Mouse (Mus musculus) liver, postnatal 0 days (tissue): ENCODE results near the gene Ccdc40. TPM values are rescaled to one million over a fixed set of nuclear protein-coding genes. Genes with fewer than 3 reads are reported as not detected.
A peak's percentile ranks its signal among the peaks of the same experiment; 100 is the strongest.

ENCODE experiments used
- ATAC-seq: fragments of 200-750 bp; cut with Nextera tagmentation; 2 replicates; pipeline ENCODE4 v1.8.0; 2017; ENCODE audit warnings: mild to moderate bottlenecking, moderate library complexity
- DNase-seq: peaks from one replicate; pipeline ENCODE4 v3.0.0-alpha.2; 2016
- H3K27ac ChIP-seq: fragments of 300-500 bp; sonication (generic); 2 replicates; pipeline ENCODE4 v1.5.1; 2014; ENCODE audit warnings: antibody characterized with exemption, moderate library complexity, mild to moderate bottlenecking, low read depth
- H3K27me3 ChIP-seq: fragments of 300-500 bp; sonication (generic); 2 replicates; pipeline ENCODE4 v1.6.1; 2014; ENCODE audit warnings: low read length, control low read depth, mixed read lengths; ENCODE audit not compliant: insufficient read depth
- H3K36me3 ChIP-seq: fragments of 300-500 bp; sonication (generic); replicated peaks from 2 replicates; pipeline ENCODE4 v1.6.1; 2014; ENCODE audit warnings: mild to moderate bottlenecking, control low read depth, low read length, moderate library complexity, mixed read lengths; ENCODE audit not compliant: insufficient read depth
- H3K4me1 ChIP-seq: fragments of 300-500 bp; sonication (generic); 2 replicates; pipeline ENCODE4 v1.6.1; 2014; ENCODE audit warnings: antibody characterized with exemption, mild to moderate bottlenecking, control low read depth; ENCODE audit not compliant: insufficient read depth
- H3K4me2 ChIP-seq: fragments of 300-500 bp; sonication (generic); 2 replicates; pipeline ENCODE4 v1.6.1; 2014; ENCODE audit warnings: low read depth, mild to moderate bottlenecking, low read length, moderate library complexity, mixed read lengths
- H3K4me3 ChIP-seq: fragments of 300-500 bp; sonication (generic); 2 replicates; pipeline ENCODE4 v1.5.1; 2014; ENCODE audit warnings: low read depth, low read length
- H3K9ac ChIP-seq: fragments of 300-500 bp; sonication (generic); replicated peaks from 2 replicates; pipeline ENCODE4 v1.6.1; 2014; ENCODE audit warnings: mild to moderate bottlenecking, moderate library complexity
- H3K9me3 ChIP-seq: fragments of 300-500 bp; sonication (generic); 2 replicates; pipeline ENCODE4 v1.6.1; 2016; ENCODE audit warnings: mild to moderate bottlenecking, control low read depth, low read length, mixed read lengths
- CTCF ChIP-seq: sonication (generic); IDR thresholded peaks from 2 replicates; pipeline ENCODE4 v1.5.1; 2016; ENCODE audit warnings: antibody characterized with exemption, low read depth
- EP300 ChIP-seq: IDR thresholded peaks from 2 replicates; pipeline ENCODE4 v1.6.1; 2016; ENCODE audit warnings: antibody characterized with exemption, low read depth, mild to moderate bottlenecking
- WGBS: fragments of 180-500 bp; shearing (Covaris S2); extraction: QIAGEN DNeasy Blood & Tissue Kit; methylation state at CpG from one replicate; pipeline ENCODE4 v1.1.7; 2014; ENCODE audit not compliant: insufficient replicate concordance; 5-methylcytosine and 5-hydroxymethylcytosine counted together
- polyA plus RNA-seq: library from polyadenylated mRNA; unstranded; fragments of >200 nt; fragmentation: Nextera tagmentation; extraction: Ambion mirVana; gene quantifications from 2 replicates; pipeline ENCODE4 v1.2.1, GENCODE M21; 2015

Ccdc40 gene
- polyA plus RNA-seq, 1 experiment from 2014 or later, result 0.95 TPM

DNA sequence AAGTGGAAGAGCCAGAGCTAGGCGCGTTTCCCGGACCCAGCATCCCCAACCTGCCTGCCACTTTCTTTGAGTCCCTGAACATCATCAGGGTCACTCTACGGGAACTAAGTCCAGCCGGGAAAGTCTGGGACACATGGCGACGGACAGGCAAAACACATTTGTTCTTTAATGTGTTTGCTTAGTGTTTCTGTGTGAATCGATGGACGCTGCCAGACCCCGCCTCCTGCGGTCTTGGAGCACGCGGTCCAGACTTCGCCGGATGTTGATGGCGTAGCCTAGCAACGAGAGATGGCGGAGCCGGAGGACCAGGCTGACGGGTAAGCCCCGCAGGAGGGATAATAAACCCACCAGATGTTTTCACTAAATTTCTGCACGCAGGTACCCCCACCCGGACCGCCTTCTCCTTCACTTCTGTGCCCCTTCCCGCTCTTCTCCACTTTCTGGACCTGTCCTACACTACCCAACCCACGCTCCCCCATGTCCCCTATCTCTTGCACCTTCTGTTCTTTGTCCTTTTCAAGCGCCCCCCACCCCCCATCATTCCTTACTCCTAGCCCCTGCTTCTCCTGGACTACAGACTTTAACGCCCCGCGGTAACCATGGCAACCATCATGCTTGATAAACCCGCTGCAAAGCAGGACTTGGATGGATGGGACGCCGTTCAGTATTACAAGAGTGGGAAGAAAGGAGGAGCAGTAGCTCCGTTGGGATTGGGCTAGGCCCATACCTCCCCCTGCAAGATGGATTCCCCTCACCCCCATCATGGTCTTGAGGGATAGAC lies 664 bp downstream of the Ccdc40 start:
- no peaks in the 10 kb centered on the region for H3K9me3 ChIP-seq
- peak overlapping the region; percentile 70 for H3K9ac ChIP-seq
- H3K4me3 ChIP-seq, result peak overlapping the region; percentile 65
- peaks cover 27% of the 10 kb centered on the region for H3K27me3 ChIP-seq
- 5% methylated on average over 34 of the region's 34 CpGs for WGBS
- TF ChIP-seq CTCF (no peak), EP300 (no peak)
- ATAC-seq, result peak; percentile 87
- peak; percentile 73 for DNase-seq
- peak overlapping the region; percentile 80 for H3K27ac ChIP-seq
- no peaks in the 10 kb centered on the region for H3K36me3 ChIP-seq
- peak overlapping the region; percentile 86 for H3K4me2 ChIP-seq
- peaks cover 15% of the 10 kb centered on the region for H3K4me1 ChIP-seq

DNA sequence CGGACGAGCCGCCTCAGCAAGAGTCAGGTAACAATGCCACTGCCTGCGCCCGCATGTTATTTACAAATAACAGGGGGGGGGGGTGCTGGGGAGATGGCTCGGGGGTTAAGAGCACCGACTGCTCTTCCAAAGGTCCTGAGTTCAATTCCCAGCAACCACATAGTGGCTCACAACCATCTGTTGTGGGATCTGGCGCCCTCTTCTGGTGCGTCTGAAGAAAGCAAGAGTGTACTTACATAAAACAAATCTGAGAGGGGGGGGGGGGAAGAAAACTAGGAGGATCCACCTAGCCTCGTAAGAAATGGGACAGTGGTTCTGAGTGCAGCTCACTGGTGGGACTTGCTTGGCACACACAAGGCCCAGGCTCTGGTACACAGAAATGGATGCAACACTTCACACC lies 6.4 kb downstream of the Ccdc40 start:
- Histone ChIP-seq H3K9ac (no peak overlapping the region), H3K36me3 (no peaks in the 10 kb centered on the region), H3K27ac (no peak overlapping the region), H3K27me3 (peaks cover 6% of the 10 kb centered on the region; the same call in 1 of the 2 replicates), H3K4me1 (peaks cover 12% of the 10 kb centered on the region), H3K4me2 (no peak overlapping the region), H3K9me3 (no peaks in the 10 kb centered on the region), H3K4me3 (no peak overlapping the region)
- WGBS, result 81% methylated on average over 10 of the region's 10 CpGs
- DNase-seq, result no peak
- no peak for ATAC-seq
- TF ChIP-seq CTCF, result no peak
- TF ChIP-seq EP300, result no peak

DNA sequence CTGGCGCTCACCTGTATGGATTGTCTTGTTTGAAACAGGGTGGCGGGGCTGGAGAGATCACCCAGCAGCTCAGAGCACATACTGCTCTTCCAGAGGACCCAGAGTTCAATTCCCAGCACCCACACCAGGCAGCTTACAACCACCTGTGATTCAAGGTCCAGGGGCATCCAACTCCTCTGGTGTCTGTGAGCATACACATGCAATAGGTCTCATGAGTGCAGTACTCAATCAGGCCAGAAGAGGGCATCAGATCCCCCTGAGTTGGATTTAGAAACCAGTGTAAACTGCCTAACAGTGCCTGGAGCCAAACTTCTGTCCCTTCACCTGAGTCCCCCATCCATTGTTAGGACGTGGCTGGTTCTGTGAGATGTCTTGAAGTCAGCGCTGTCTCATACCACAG lies 7.2 kb downstream of the Ccdc40 start:
- ATAC-seq, result 0 out of 2 replicates have a peak, but pooled peaks have one; percentile 20
- no peak overlapping the region for H3K4me2 ChIP-seq
- WGBS, result 78% methylated on average over 4 of the region's 4 CpGs
- peaks cover 12% of the 10 kb centered on the region for H3K4me1 ChIP-seq
- no peak overlapping the region for H3K27ac ChIP-seq
- no peak for TF ChIP-seq EP300
- TF ChIP-seq CTCF, result peak; percentile 81
- DNase-seq, result peak; percentile 77
- no peaks in the 10 kb centered on the region for H3K27me3 ChIP-seq
- no peaks in the 10 kb centered on the region for H3K9me3 ChIP-seq
- H3K4me3 ChIP-seq, result no peak overlapping the region
- H3K36me3 ChIP-seq, result no peaks in the 10 kb centered on the region
- H3K9ac ChIP-seq, result no peak overlapping the region

DNA sequence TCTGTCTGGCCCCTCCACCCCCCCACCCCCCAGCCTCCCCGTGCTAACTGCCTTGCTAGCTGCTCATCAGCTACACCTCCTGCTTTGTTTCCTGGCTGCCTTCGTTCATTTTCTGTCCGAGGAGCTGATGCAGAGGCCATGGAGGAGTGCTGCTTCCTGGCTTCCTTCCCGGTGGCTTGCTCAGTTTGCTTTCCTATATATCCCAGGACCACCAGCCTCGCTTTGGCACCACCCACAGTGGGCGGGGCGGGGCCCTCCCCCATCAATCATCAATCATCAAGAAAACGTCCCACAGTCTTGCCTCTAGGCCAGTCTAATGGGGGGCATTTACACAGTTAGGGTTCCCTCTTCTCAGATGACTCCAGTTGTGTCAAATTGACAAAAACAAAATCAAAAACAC lies 8.0 kb downstream of the Ccdc40 start:
- 39% methylated on average over 8 of the region's 8 CpGs for WGBS

DNA sequence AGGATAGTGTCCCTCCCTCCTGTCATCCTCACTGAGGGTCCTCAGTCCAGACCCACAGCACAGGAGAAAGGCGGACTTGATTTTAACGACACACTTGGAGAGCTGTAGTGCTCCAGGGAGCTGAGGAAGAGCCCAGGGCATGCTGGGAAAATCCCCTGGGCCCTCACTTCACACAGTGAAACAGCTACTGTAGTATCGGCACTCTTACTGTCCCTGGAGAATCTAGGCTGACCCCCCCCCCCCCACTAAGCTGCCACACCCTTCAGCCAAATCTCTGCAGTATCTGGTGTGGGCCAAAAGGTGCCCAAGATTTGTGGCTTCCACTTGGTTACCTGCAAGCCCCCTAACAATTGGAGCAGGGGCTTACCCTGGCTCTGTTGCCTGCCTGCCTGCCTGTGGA lies 8.6 kb downstream of the Ccdc40 start:
- DNase-seq, result no peak
- TF ChIP-seq EP300 (no peak), CTCF (no peak)
- Histone ChIP-seq H3K4me1 (peaks cover 12% of the 10 kb centered on the region), H3K27ac (no peak overlapping the region), H3K27me3 (no peaks in the 10 kb centered on the region), H3K4me2 (no peak overlapping the region), H3K36me3 (no peaks in the 10 kb centered on the region), H3K9me3 (no peaks in the 10 kb centered on the region), H3K4me3 (no peak overlapping the region), H3K9ac (no peak overlapping the region)
- WGBS, result 48% methylated on average over 3 of the region's 3 CpGs
- no peak for ATAC-seq

More for the DNA sequence above, 8.0 kb downstream of the Ccdc40 start:
- no peak for TF ChIP-seq CTCF
- no peak for TF ChIP-seq EP300
- Histone ChIP-seq H3K27ac (no peak overlapping the region), H3K4me3 (no peak overlapping the region), H3K4me1 (peaks cover 12% of the 10 kb centered on the region), H3K36me3 (no peaks in the 10 kb centered on the region), H3K4me2 (no peak overlapping the region), H3K9ac (no peak overlapping the region), H3K27me3 (no peaks in the 10 kb centered on the region), H3K9me3 (no peaks in the 10 kb centered on the region)
- DNase-seq, result no peak
- no peak for ATAC-seq

DNA sequence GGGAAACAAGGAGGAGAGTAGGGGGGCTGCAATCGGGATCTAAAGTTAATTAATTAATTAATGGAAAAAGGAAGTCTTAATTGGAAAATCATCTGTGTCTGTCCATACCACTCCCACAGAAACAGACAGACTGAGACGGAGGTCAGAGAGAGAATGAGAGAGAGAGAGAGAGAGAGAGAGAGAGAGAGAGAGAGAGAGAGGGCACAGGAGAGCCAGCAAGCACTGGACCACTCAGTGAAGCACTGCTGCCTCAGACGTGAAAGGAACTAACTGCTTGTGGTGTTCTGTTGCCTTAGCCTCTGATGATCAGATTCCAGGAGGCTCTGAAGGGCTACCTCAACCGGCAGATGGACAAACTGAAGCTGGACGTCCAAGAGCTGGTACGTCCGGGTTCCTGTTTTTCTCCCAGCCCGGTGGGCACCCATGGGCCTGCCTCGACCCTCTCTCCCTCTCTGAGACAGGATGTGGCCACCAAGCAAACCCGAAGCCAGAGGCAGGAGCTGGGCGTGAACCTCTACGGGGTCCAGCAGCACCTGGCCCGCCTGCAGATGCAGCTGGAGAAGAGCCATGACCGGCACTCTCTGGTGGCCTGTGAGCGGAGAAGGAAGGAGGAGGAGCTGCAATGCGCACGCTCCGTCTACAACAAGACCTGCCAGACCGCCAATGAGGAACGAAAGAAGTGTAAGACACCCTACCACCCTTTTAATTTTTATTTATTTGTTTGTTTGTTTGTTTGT lies 9.4 kb downstream of the Ccdc40 start:
- H3K4me2 ChIP-seq, result peak overlapping the region; percentile 70
- H3K36me3 ChIP-seq, result no peaks in the 10 kb centered on the region
- 12% methylated on average over 20 of the region's 20 CpGs for WGBS
- H3K4me3 ChIP-seq, result peak overlapping the region; percentile 30
- H3K27ac ChIP-seq, result no peak overlapping the region
- ATAC-seq (peak; percentile 60), DNase-seq (peak; percentile 43)
- peaks cover 12% of the 10 kb centered on the region for H3K4me1 ChIP-seq
- H3K9me3 ChIP-seq, result no peaks in the 10 kb centered on the region
- H3K27me3 ChIP-seq, result no peaks in the 10 kb centered on the region
- H3K9ac ChIP-seq, result no peak overlapping the region; the same call in 1 of the 2 replicates
- TF ChIP-seq CTCF, result no peak
- TF ChIP-seq EP300, result no peak
